Mouse (Mus musculus) E14TG2a.4 (cell line): ENCODE data around the gene Fam189b.

ENCODE experiments used
- CTCF ChIP-seq: conservative IDR thresholded peaks from 2 replicates; pipeline ENCODE4 v1.5.1; 2014; ENCODE audit warnings: low read length
- NANOG ChIP-seq: IDR thresholded peaks from 2 replicates; pipeline ENCODE4 v1.6.1; 2014; ENCODE audit warnings: borderline replicate concordance, low read length, mixed read lengths
- POU5F1 ChIP-seq: IDR thresholded peaks from 2 replicates; pipeline ENCODE4 v1.6.1; 2014; ENCODE audit warnings: low read length, borderline replicate concordance

DNA sequence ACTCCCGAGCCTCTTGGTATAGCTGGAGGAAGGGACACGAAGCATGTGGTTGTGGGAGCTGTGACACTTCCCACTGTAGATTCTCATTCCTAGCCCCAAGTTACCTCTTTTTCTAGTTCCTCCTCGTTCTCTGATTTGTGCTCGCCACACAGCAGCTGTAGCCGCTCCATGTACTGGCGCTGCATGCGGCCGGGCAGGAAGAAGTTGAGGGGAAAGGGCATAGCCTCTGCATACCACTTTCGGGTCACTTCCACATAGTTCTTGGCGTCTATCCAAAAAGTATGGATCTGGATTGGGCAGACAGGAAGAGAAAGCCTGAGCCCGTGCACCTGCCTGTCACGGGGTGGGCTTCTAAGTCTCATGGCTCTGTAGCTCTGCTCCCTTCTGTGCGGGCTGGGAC is 27.2 kb downstream of the Fam189b start:
- TF ChIP-seq CTCF (no peak), POU5F1 (no peak), NANOG (no peak)
